Mouse (Mus musculus) kidney, postnatal 25 days (tissue): Measurements from ENCODE around the gene Secisbp2l.

ENCODE experiments used
- DNase-seq, 2 experiments: peaks; one replicate each; pipeline ENCODE4 v3.0.0; 2021; ENCODE audit warnings: mixed read lengths in 2 of 2

Gene Secisbp2l

GRCm38 (mm10) chr2:125701606-125702005, 81.1 kb downstream of the Secisbp2l start:
- no peak for DNase-seq

GRCm38 (mm10) chr2:125696219-125696618, 86.5 kb downstream of the Secisbp2l start:
- peak; percentile 57 to 66 for DNase-seq

- no peak for DNase-seq
Measured at GRCm38 (mm10) chr2:125694798-125695197, 87.9 kb downstream of the Secisbp2l start.

GRCm38 (mm10) chr2:125692010-125692409, 90.7 kb downstream of the Secisbp2l start:
- no peak for DNase-seq
